Mouse (Mus musculus) heart, postnatal 0 days (tissue): ENCODE data around the gene Nutf2. TPM values are rescaled to one million over a fixed set of nuclear protein-coding genes. Genes with fewer than 3 reads are reported as not detected.

Source experiments
- ATAC-seq: fragments of 200-750 bp; cut with Nextera tagmentation; 2 replicates; pipeline ENCODE4 v1.8.0; 2017; ENCODE audit warnings: low read depth, moderate number of reproducible peaks, moderate library complexity; ENCODE audit not compliant: insufficient read depth
- DNase-seq: peaks from one replicate; pipeline ENCODE4 v3.0.0-alpha.2; 2016; ENCODE audit warnings: low spot score
- H3K27ac ChIP-seq: fragments of 300-500 bp; sonication (generic); 2 replicates; pipeline ENCODE4 v1.5.1; 2014; ENCODE audit warnings: low read depth, mild to moderate bottlenecking
- H3K27me3 ChIP-seq: fragments of 300-500 bp; sonication (generic); 2 replicates; pipeline ENCODE4 v1.6.1; 2014; ENCODE audit warnings: low read length, mixed read lengths; ENCODE audit not compliant: control insufficient read depth, insufficient read depth
- H3K36me3 ChIP-seq: fragments of 300-500 bp; sonication (generic); replicated peaks from 2 replicates; pipeline ENCODE4 v1.6.1; 2014; ENCODE audit warnings: low read length, mixed read lengths; ENCODE audit not compliant: control insufficient read depth, insufficient read depth
- H3K4me1 ChIP-seq: fragments of 300-500 bp; sonication (generic); 2 replicates; pipeline ENCODE4 v1.6.1; 2014; ENCODE audit warnings: antibody characterized with exemption; ENCODE audit not compliant: control insufficient read depth, insufficient read depth
- H3K4me2 ChIP-seq: fragments of 300-500 bp; sonication (generic); 2 replicates; pipeline ENCODE4 v1.6.1; 2014; ENCODE audit warnings: low read depth, mild to moderate bottlenecking, low read length, moderate library complexity
- H3K4me3 ChIP-seq: fragments of 300-500 bp; sonication (generic); 2 replicates; pipeline ENCODE4 v1.5.1; 2014; ENCODE audit warnings: low read depth, low read length
- H3K9ac ChIP-seq: fragments of 300-500 bp; sonication (generic); replicated peaks from 2 replicates; pipeline ENCODE4 v1.6.1; 2014; ENCODE audit warnings: low read depth, low read length, mixed read lengths
- H3K9me3 ChIP-seq: fragments of 300-500 bp; sonication (generic); replicated peaks from 2 replicates; pipeline ENCODE4 v1.6.1; 2016; ENCODE audit warnings: low read length; ENCODE audit not compliant: control insufficient read depth
- CTCF ChIP-seq: IDR thresholded peaks from 2 replicates; pipeline ENCODE4 v1.5.1; 2016; ENCODE audit warnings: antibody characterized with exemption, control low read depth, low read depth
- EP300 ChIP-seq: IDR thresholded peaks from 2 replicates; pipeline ENCODE4 v1.6.1; 2016; ENCODE audit warnings: antibody characterized with exemption, low read depth
- WGBS: fragments of 180-500 bp; shearing (Covaris S2); extraction: QIAGEN DNeasy Blood & Tissue Kit; methylation state at CpG from one replicate; pipeline ENCODE4 v1.1.7; 2014; 5-methylcytosine and 5-hydroxymethylcytosine counted together
- polyA plus RNA-seq: library from polyadenylated mRNA; unstranded; fragments of >200 nt; fragmentation: Nextera tagmentation; extraction: Ambion mirVana; gene quantifications from 2 replicates; pipeline ENCODE4 v1.2.1, GENCODE M21; 2015
- total RNA-seq: library from RNA; depleted of rRNA; stranded (reverse); fragments of >200 nt; gene quantifications from 2 replicates; pipeline ENCODE4 v1.2.3, GENCODE M21; 2014; ENCODE audit warnings: low replicate concordance; rRNA removed

Nutf2 gene
- total and polyA plus RNA-seq, 2 experiments from 2014 or later: 38.0 to 135 TPM

- TF ChIP-seq CTCF (no peak), EP300 (no peak)
- Histone ChIP-seq H3K36me3 (peaks cover 12% of the 10 kb centered on the region; the same call in 1 of the 2 replicates), H3K27me3 (no peaks in the 10 kb centered on the region), H3K9me3 (no peaks in the 10 kb centered on the region), H3K4me1 (no peaks in the 10 kb centered on the region), H3K27ac (no peak overlapping the region), H3K4me3 (no peak overlapping the region), H3K9ac (no peak overlapping the region), H3K4me2 (no peak overlapping the region)
- 59% methylated on average over 3 of the region's 3 CpGs for WGBS
- ATAC-seq (no peak), DNase-seq (no peak)
These were observed 59.0 kb downstream of the Nutf2 start for GRCm38 (mm10) chr8:105919390-105919789.

DNA sequence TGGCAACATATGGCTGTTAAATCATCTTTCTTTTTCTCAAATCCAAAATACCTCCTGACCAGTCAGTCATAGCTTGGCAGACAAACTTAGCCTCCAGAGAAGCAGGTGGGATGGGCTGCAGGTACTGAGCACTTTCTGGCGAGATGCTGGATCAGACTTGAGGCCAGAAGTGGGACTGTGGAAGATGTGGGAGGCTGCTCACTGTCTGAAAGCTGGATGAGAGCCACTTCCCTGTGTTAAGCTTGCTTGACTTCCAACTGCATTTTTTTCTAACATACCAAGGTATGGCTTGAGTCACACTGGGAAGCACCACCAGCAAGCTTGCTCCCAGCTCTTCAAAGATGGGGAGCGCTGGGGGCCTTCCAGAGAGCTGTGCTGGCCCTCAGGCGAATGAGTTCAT lies 64.7 kb downstream of the Nutf2 start:
- no peak overlapping the region for H3K9ac ChIP-seq
- H3K27me3 ChIP-seq: no peaks in the 10 kb centered on the region
- peaks cover 6% of the 10 kb centered on the region for H3K36me3 ChIP-seq
- no peaks in the 10 kb centered on the region for H3K9me3 ChIP-seq
- no peak for DNase-seq
- H3K4me1 ChIP-seq: no peaks in the 10 kb centered on the region
- TF ChIP-seq CTCF: no peak
- TF ChIP-seq EP300: no peak
- ATAC-seq: no peak
- 69% methylated on average over 3 of the region's 3 CpGs for WGBS
- H3K4me3 ChIP-seq: no peak overlapping the region
- H3K27ac ChIP-seq: no peak overlapping the region
- H3K4me2 ChIP-seq: no peak overlapping the region

Other genes with a start within 250 kb of the Nutf2 start
- gene Ctcf, start 224.0 kb upstream of the Nutf2 start, total RNA-seq: 13.7 and 21.3 TPM in 2 replicates
- 42.0 and 42.3 TPM in 2 replicates for gene Ctcf, start 224.0 kb upstream of the Nutf2 start, polyA plus RNA-seq
- not detected in 2 replicates for gene Agrp, start 223.2 kb upstream of the Nutf2 start, total RNA-seq
- gene Agrp, start 223.2 kb upstream of the Nutf2 start, polyA plus RNA-seq: 0.25 and 0.53 TPM in 2 replicates
- 1.3 and 1.4 TPM in 2 replicates for gene Carmil2, start 174.3 kb upstream of the Nutf2 start, total RNA-seq
- gene Carmil2, start 174.3 kb upstream of the Nutf2 start, polyA plus RNA-seq: 0.05 and 0.10 TPM in 2 replicates
- gene Acd, start 159.5 kb upstream of the Nutf2 start, total RNA-seq: 8.7 and 12.8 TPM in 2 replicates
- gene Acd, start 159.5 kb upstream of the Nutf2 start, polyA plus RNA-seq: 29.1 and 32.1 TPM in 2 replicates
- 14.0 and 15.5 TPM in 2 replicates for gene Pard6a, start 159.4 kb upstream of the Nutf2 start, total RNA-seq
- 16.7 and 18.5 TPM in 2 replicates for gene Pard6a, start 159.4 kb upstream of the Nutf2 start, polyA plus RNA-seq
- not detected in 2 replicates for gene 4933405L10Rik, start 152.9 kb upstream of the Nutf2 start, total RNA-seq
- not detected in 2 replicates for gene 4933405L10Rik, start 152.9 kb upstream of the Nutf2 start, polyA plus RNA-seq
- 1.1 and 11.1 TPM in 2 replicates for gene Enkd1, start 152.4 kb upstream of the Nutf2 start, total RNA-seq
- gene Enkd1, start 152.4 kb upstream of the Nutf2 start, polyA plus RNA-seq: 4.0 and 5.9 TPM in 2 replicates
- gene Gfod2, start 101.9 kb upstream of the Nutf2 start, total RNA-seq: 2.4 and 5.8 TPM in 2 replicates
- gene Gfod2, start 101.9 kb upstream of the Nutf2 start, polyA plus RNA-seq: 6.5 and 6.6 TPM in 2 replicates
- 8.7 and 10.5 TPM in 2 replicates for gene Ranbp10, start 33.2 kb upstream of the Nutf2 start, total RNA-seq
- gene Ranbp10, start 33.2 kb upstream of the Nutf2 start, polyA plus RNA-seq: 6.1 and 6.7 TPM in 2 replicates
- not detected in 2 replicates for gene Tsnaxip1, start 32.8 kb upstream of the Nutf2 start, total RNA-seq
- 0.30 TPM in 1 of 2 replicates, not detected in the other for gene Tsnaxip1, start 32.8 kb upstream of the Nutf2 start, polyA plus RNA-seq
- 28.3 and 32.2 TPM in 2 replicates for gene Cenpt, start 7.3 kb upstream of the Nutf2 start, total RNA-seq
- gene Cenpt, start 7.3 kb upstream of the Nutf2 start, polyA plus RNA-seq: 11.5 and 12.9 TPM in 2 replicates
- 59.5 and 81.1 TPM in 2 replicates for gene Thap11, start 5.4 kb upstream of the Nutf2 start, total RNA-seq
- 35.5 and 36.6 TPM in 2 replicates for gene Thap11, start 5.4 kb upstream of the Nutf2 start, polyA plus RNA-seq
- 44.3 and 44.9 TPM in 2 replicates for gene Edc4, start 20.3 kb downstream of the Nutf2 start, total RNA-seq
- gene Edc4, start 20.3 kb downstream of the Nutf2 start, polyA plus RNA-seq: 15.1 and 18.1 TPM in 2 replicates
- gene Nrn1l, start 33.0 kb downstream of the Nutf2 start, total RNA-seq: not detected in 2 replicates
- 0.94 and 1.3 TPM in 2 replicates for gene Nrn1l, start 33.0 kb downstream of the Nutf2 start, polyA plus RNA-seq
- gene Pskh1, start 39.9 kb downstream of the Nutf2 start, total RNA-seq: 44.2 and 52.4 TPM in 2 replicates
- 15.4 and 15.6 TPM in 2 replicates for gene Pskh1, start 39.9 kb downstream of the Nutf2 start, polyA plus RNA-seq
- not detected in 2 replicates for gene Ctrl, start 73.3 kb downstream of the Nutf2 start, total RNA-seq
- 0.31 and 0.38 TPM in 2 replicates for gene Ctrl, start 73.3 kb downstream of the Nutf2 start, polyA plus RNA-seq
- gene Psmb10, start 77.9 kb downstream of the Nutf2 start, total RNA-seq: 77.8 and 87.4 TPM in 2 replicates
- gene Psmb10, start 77.9 kb downstream of the Nutf2 start, polyA plus RNA-seq: 95.3 and 101 TPM in 2 replicates
- gene Lcat, start 82.8 kb downstream of the Nutf2 start, total RNA-seq: 0.93 TPM in 1 of 2 replicates, not detected in the other
- gene Lcat, start 82.8 kb downstream of the Nutf2 start, polyA plus RNA-seq: 0.51 and 0.56 TPM in 2 replicates
- gene Slc12a4, start 105.5 kb downstream of the Nutf2 start, total RNA-seq: 36.7 and 40.7 TPM in 2 replicates
- gene Slc12a4, start 105.5 kb downstream of the Nutf2 start, polyA plus RNA-seq: 32.8 and 34.9 TPM in 2 replicates
- gene Dpep3, start 118.8 kb downstream of the Nutf2 start, total RNA-seq: not detected in 2 replicates
- not detected in 2 replicates for gene Dpep3, start 118.8 kb downstream of the Nutf2 start, polyA plus RNA-seq
- gene Dus2, start 130.8 kb downstream of the Nutf2 start, total RNA-seq: 8.5 and 9.8 TPM in 2 replicates
- 8.6 and 9.0 TPM in 2 replicates for gene Dus2, start 130.8 kb downstream of the Nutf2 start, polyA plus RNA-seq
- gene Dpep2nb, start 145.4 kb downstream of the Nutf2 start, total RNA-seq: not detected in 2 replicates
- gene Dpep2nb, start 145.4 kb downstream of the Nutf2 start, polyA plus RNA-seq: 0.20 and 0.21 TPM in 2 replicates
- 25.8 and 35.4 TPM in 2 replicates for gene Ddx28, start 151.3 kb downstream of the Nutf2 start, total RNA-seq
- 10.9 TPM in 2 replicates for gene Ddx28, start 151.3 kb downstream of the Nutf2 start, polyA plus RNA-seq
- gene Nfatc3, start 198.3 kb downstream of the Nutf2 start, total RNA-seq: 26.6 and 28.3 TPM in 2 replicates
- gene Nfatc3, start 198.3 kb downstream of the Nutf2 start, polyA plus RNA-seq: 2.0 and 2.4 TPM in 2 replicates